Mouse (Mus musculus): Measurements from ENCODE around the gene Fmo2. TPM values are rescaled to one million over a fixed set of nuclear protein-coding genes. Genes with fewer than 3 reads are reported as not detected.

Fmo2 gene
- total RNA-seq (2015): not detected in 2 replicates
- total RNA-seq (2017): not detected in 2 replicates

DNA sequence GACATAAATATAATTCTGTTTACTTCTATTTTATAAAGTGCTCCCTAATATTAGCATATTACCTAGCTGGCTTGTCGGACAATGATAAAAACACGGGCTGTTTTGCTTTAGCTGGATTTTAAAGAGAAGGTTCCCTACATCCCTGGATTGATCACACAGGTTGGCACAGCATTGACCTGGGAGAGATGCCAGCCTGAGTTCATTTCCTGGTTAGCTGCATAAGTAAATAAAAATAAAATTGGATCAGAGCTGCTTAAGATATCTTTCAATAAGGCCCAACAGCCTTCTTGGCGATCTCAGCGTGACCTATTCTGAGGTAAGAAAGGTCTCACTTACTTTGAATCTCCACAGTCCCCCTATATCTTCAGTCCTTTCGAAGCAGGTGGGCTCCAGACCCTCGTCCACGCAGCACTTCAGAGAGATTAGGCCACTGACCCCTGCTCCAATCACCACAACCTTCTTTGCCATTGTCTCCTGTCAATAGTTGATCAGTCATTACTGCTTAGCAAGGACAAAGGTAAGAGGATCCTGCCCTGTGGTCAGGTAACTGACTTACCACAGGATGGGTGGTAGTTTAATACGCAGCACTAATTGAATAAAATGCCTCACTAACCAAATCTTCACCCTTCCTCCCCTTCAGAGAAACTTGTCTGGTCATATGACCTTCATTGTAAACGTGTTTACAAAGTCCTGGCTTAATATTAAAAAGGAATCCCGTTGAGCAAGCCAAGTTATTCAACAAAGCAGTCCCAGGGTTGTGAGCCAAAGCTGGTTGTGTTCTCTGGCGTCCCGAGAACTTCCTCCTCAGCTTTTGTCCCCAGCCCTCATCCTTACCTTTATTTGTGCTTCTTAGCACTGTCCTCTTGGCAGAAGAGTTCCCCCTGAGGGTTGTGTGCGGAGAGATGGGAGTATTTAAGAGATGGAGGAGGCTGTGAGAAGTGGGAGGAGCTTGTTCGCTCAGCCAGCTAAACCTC lies at the start of gene Fmo2:
Gene Fmo2 (minus strand): TSS at position 889 of the 974 bp plus-strand sequence.
- no peak for ATAC-seq (replicated peaks; ENCODE audit: poor library complexity)

DNA sequence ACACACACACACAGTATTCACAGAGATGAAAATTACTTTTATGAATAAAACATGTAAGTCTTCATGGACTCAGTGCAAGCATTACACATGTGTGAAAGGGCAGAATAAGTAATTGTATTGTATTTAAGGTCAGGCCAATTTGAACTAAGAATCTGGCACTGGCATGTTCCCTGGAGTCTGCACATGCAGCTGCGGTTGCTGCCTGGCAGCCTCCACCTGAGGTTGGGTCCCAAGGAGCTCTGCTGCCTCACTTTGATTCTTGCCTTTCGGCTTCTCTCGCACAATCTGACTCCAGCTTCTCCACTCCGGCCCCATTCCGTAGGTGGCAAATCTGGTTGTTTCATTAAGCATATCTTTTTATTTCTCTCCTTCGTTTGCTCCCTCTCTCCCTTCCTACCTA lies 49.4 kb upstream of the Fmo2 start:
- no peak for ATAC-seq (replicated peaks; ENCODE audit: poor library complexity)

DNA sequence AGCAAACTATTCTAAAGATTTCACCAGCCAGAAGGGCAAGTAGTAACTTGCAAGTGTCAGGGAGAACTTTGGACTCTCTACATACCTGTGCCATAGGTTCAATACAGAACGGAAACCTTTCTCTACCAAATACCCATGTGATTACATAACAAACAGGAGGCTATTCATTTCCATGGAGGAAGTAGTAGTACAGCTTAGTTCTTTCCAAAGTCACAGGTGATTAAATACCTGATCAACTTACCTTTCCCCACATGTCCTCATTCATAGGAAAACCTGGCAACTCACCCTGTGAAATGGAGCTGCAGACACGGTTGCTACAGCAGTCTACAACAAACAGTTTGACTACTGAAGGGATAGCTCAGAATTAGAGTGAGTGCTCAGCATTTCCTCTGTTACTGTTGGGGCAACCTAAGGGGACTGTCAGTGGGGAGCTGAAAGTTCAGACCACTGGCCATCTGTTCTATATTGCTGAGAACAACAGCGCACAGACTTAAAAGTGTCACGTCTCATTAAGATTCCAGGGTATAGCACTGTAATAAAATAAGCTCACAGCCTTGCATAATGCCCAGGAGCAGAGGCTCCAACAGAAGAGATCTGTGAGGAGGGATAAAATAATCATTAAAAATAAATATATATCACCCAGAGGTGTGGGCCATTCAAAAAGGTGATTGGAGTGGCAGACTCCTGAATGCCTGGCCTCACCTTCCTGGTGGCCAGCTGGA lies 48.5 kb upstream of the Fmo2 start:
- ATAC-seq (replicated peaks; ENCODE audit: poor library complexity): no peak

DNA sequence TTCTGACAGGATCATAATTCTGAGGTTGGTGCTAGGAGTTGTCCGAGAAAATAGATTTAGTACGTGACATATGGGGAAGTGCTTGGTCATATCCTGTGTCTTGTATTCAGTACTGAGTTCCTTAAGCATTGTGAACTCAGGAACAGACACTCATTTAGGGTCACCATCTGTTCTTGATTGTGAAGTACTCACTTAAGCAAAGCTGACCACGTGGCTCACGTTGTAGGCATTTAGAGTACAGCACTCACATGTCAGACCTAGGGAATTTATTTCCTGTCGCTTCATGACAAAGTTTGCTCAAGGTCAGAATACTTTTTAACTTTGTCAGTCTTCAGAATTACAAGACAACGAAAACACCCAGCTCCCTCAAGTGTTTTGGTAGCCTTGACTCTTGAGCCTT lies 45.2 kb upstream of the Fmo2 start:
- 0 out of 2 replicates have a peak, but pooled peaks have one; percentile 26 for ATAC-seq (replicated peaks; ENCODE audit: poor library complexity)

DNA sequence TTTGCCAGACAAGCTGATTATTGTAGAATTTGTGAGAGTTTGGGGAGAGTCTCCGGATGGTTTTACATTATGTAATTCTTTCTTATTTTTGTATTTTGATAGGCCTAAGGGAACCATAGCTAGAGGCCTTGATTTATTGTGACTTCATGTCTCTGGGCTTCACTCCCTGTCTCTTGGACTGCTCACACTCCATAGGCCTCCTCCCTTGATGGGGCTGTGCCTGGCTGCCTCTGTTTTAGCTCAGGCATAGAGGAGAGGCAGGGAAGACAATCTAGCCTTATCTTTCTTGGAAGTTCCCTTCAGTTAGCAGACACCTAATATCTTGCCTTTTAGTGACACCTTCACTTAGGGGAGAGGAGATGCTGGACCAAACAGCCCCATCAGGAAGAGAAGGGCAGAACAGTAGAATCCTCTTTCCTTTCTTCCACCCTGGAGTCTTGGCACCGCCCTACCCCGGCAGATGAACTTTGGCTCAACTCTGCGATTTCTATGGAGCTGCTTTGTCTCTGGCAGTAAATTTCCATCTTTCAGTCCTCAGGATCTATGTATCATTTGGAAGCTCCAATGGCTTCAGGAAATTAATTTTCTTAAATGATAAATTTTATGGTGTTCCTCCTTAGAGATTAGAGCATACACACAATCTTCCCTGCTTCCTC lies 40.3 kb upstream of the Fmo2 start:
- no peak for ATAC-seq (replicated peaks; ENCODE audit: poor library complexity)

DNA sequence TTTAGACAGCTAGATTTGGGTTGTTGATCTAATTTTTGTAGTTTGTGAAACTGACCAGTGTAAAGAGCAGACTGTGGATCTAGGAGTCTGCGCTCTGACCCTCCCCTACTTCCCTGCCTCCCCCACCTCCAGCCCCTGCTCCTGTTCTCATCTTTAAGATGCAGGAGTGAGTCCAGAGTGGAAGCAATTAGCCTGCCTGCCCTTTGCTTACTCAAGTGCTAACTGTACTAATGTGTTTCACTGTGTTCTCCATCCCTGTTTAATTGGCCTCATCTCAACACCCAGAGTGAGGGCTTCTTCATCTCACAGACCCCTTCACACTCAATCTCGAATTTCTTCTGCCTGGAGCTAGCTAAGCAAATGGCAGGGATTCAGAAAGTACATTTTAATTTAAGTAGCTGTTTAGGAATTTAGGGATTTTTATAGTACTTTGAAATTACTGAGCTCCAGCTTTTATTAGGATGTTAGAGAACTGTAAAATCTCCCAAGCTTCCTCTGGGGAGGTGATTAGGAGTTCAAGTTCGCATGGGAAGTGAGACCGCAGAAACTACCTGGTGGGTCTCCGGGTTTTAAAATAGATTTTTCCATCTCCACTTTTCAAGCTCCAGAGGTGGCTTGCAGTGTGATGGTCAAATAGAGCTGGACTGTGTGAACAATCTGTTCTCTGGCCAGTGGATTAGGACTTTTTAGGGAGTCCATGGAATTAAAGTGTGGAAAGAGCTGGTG lies 39.6 kb upstream of the Fmo2 start:
- no peak for ATAC-seq (replicated peaks; ENCODE audit: poor library complexity)

DNA sequence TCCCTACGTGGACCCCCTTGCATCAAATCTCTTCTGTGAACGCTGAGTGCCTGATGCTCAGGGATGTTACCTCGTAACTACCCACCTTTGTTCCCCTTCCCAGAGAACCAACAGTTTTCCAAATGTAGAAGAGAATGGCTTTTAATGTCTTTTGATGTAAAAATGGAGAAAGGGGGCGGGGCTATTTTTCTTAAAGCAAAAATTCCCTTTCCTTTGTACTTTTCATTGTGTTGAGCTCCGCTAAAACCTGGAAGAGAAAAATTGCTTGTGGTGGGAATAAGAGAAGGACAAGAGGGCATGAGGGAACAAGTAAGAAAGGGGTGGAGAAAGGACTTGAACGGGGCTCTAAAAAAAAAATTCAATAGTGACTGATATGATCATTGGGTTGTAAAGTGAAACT lies 38.9 kb upstream of the Fmo2 start, which contains the start of gene Fmo6:
Gene Fmo6 (minus strand): TSS at position 101 of the 400 bp plus-strand sequence.
- no peak for ATAC-seq (replicated peaks; ENCODE audit: poor library complexity)

DNA sequence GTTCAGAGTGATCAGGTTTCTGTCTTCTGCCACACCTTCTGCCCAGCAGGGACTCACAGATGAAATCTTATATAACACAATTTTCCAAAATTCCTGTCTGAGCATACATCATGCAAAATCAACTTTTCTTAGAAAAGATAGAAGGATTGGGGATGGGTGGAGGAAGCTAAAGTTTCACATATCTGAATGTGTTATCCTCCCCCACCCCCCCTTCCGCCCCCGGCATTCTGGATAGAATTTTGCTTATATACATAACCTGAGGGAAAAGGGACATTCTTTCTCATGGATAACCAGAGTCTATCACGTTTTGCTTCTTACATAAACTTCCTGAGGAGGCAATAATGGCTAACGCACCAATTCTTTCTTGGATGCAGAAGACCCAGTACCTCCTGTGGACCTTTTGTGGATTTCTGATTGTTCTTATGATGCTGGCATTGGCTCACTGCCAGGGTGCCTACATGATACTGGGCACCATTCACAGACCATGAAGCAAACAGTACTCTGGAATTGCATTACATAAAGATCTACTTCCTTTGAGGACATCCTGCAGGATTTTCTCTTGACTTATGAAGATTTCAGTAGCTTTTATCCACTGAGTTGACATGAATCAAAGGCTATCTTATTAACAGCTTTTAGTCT lies 36.0 kb upstream of the Fmo2 start:
- ATAC-seq (replicated peaks; ENCODE audit: poor library complexity): no peak

DNA sequence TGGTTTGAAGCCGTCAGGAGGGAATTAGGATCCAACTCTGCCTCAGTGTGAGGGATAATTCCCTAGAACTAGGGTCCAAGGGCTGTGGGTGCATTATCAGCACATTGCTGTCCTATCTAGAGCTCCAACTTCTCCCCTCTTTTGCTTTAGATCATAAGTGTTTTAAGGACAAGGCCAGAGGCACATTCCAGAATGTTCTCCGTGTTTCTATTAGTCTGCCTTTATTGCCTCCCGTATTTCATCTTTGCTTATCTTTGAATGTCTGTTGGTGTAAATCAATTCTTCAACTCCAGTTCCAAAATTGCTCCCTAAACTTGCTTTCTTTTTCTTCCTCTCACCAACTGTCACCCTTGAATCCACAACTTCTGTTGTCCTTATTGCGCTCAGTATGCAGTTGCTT lies 33.9 kb upstream of the Fmo2 start:
- ATAC-seq (replicated peaks; ENCODE audit: poor library complexity): no peak

DNA sequence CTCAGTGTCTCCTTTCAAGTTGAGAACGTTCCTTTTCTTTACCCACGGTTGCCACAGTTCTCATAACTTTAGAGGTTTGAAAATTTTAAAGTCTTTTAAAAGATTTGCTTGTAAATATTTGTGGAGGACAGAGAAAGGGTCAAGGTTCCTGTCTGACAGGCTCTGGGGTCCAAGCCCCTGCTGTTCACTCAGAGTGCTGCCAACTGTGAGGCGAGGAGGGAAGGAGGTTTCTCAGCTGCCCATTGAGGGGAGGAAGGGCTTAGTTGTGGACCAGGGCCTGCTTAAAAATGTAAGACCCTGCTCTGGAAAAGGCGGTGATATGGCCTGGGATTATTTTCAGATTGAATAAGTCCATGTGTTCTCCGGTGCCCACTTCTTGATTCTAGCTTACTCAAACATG lies 33.4 kb upstream of the Fmo2 start:
- no peak for ATAC-seq (replicated peaks; ENCODE audit: poor library complexity)

DNA sequence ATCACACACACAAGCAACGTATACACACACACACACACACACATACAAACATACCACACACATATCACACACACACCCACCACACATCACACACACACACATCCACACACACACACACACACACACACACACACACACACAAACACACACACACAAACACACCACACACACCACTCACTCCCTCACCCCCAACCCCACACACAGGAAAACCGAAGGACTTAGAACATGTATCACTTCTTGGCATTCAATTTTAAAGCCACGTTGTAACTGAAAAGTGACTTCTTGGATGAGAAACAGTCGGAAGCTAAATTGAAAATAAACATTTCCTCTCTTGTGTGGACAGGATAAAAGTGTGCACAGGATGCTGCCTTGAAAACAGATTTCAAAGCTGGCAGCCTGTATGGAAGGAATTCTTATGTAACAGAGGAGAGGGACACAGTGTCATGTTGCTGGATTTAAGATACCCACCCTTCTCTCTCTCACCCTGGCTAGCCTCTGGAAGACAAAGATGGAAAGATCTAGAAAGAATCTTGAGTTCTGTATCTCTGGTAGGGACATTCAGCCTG lies 32.9 kb upstream of the Fmo2 start:
- ATAC-seq (replicated peaks; ENCODE audit: poor library complexity): no peak

DNA sequence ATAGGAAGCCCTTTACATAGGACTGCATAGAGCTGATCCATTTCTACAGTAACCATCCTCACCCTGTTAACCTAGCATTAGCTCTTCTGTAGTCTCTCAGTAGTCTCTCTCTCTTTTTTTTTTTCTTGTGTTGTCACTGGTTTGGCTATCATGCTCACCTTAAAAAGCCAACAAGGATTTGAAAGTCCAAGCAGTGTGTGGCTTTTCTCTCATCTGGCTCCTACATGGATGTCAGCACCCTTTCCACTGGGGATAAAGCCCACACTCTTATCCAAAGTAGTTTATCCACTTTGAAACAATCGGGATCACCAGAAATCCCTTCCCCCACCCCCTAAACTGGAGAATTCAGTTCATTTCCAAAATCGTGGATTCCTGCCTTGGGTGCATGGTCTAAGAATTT lies 32.1 kb upstream of the Fmo2 start:
- ATAC-seq (replicated peaks; ENCODE audit: poor library complexity): no peak

DNA sequence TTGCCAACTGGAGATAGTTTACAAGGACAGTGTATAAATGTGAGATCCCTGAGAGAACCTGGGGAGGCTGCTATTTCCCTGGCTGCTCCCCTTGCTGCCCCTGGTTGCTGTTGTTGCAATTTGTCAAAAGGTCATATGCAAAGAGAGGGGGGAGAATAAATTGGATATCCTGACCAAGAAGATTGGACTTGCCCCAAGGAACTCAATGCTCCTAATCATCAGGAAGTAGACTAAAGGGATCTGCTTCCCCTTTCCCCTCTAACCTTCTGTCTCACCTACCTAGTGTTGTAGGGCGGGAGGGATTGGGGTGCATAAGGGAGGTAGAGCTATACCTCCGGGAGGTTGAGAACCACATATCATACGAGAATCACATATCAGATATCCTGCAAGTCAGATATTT lies 30.6 kb upstream of the Fmo2 start:
- no peak for ATAC-seq (replicated peaks; ENCODE audit: poor library complexity)

DNA sequence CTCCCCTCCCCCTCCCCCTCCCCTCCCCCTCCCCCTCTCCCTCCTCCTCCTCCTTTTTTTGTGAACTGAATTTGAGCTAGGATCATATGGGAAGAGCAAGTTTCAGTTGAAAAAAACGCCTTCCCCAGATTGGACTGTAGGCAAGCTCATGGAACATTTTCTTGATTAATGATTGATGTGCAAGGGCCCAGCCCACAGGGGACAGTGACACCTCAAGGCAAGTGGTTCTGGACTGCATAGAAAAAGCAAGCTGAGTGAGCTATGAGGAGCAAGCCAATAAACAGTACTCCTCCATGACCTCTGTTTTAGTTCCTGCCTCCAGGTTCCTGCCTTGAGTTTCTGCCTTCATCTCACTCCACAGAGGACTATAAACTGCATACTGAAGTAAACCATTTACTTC lies 26.6 kb upstream of the Fmo2 start:
- ATAC-seq (replicated peaks; ENCODE audit: poor library complexity): no peak

DNA sequence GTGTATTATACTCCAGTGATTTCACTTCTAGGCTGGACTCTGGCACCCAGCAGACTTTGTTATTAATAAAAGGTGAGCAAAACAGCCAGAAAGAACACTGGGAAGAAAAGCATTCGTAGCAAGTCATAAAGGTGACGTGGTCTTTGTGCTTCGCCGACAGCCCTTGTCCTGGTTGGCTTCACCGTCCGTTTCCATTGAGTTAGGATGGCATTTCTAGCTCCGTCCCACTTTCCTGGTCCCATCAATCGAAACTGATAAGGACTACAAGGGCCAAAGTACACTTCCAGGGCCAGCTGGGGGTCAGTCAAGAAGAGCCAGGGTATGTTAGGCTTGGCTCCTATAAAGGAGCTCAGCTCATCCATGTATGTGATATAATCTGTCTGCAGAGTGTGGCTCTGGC lies 18.1 kb upstream of the Fmo2 start:
- ATAC-seq (replicated peaks; ENCODE audit: poor library complexity): no peak

DNA sequence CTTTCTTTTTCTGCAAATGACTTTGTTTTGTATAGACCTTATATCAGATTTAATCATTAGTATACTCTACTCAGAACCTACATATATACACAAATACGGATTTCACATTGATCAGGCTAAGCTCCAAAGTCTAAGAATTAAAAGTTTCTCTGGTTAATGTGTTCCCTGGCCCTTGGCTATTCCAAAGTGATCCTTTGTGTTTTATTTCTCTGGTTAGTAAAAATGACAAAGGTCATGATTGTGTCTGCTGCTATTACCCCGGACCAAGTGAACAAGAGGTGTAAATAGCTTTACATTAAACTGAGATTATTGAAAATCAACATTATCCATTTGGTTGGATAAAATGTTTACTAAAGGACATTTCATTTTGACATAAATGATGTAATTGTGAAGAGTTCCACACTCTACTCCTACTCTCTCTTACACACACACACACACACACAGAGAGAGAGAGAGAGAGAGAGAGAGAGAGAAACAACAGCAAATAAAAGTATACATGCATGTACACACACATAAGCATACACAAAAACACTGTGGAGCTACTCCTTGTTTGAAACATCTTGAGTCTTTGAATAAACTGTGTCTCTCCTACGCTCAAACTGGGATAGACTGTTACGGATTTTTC lies 16.5 kb upstream of the Fmo2 start:
- no peak for ATAC-seq (replicated peaks; ENCODE audit: poor library complexity)

DNA sequence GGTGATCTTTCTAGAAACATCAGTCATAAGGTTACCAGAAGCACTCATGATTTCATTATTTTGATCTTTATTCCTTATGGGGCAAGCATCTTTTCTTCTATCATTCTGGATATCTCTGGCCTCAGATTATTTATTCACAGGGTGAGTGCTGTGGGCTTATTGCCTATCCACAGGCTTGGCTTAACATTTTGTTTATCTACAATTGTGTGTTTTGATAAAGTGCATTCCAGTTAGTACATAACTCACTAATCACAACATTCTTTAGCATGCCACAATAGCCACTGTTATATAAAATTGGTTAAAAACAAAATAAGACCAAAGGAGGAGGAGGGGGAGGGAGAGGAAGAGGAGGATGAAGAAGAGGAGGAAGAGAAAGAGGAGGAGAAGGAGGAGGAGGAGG lies 13.6 kb upstream of the Fmo2 start:
- ATAC-seq (replicated peaks; ENCODE audit: poor library complexity): no peak

DNA sequence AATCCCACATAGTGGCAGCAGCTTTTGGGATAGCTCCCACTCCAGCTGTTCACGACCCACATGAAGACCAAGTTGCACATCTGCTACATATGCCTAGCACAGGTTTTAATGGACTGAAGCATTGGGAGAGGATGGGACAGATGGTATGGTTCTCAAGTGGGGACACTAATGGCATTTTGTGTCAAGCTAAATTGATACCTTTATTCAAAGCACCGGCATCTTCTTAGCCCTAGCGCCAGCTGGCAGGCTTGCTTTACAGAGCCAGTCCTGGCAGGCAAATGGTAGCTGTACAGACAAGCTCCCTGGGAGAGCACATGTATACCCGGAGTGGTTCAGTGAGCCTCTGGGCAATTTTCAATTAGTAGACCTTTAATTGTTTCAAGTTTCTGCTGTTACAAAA lies 3.4 kb upstream of the Fmo2 start:
- no peak for ATAC-seq (replicated peaks; ENCODE audit: poor library complexity)

DNA sequence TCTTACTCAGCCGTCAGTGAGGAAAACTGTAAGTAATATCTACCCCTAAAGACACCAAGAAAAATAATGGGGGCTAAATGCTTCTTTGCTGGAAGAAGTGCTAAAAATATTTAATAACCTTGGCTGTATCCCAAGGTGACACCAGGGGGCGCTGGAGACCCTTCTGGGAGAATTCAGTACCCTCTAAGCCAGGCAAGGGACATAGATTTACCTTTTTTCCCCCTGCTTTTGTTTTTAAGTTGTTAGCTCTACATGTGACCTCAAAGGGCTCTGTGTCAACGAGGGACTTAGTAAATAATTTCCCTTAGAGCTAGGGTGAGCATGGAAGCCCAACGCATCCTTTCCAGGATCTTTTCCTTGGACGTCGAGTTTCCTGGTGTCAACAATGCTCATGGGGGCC lies 2.6 kb downstream of the Fmo2 start:
- peak; percentile 84 for ATAC-seq (replicated peaks; ENCODE audit: poor library complexity)

DNA sequence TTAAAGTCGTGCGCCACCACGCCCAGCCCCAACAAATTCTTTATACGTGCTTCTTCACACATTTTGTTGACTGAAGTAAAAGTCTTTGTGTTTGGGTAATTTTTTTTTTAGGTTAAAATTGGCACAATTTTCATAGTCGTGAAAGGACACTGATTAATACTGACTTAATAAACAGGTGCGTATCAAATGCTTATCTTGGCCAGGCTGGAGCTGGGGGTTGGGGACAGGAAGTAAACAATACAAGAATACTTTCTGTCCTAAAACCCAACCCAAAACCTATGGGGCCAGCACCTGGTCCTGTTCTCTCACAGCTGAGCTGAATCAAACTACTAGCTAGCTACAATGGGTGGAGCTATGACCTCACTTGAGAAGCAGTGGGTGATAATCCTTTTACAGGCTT lies 5.5 kb downstream of the Fmo2 start:
- no peak for ATAC-seq (replicated peaks; ENCODE audit: poor library complexity)
